Mouse (Mus musculus): ENCODE measurements around the gene Ccdc121.
"Not testable (repeated sequence)": the region's sequence is repeated elsewhere in the genome, so short reads cannot be mapped to it uniquely, and the experiment has no call there.

The Ccdc121 gene

DNA sequence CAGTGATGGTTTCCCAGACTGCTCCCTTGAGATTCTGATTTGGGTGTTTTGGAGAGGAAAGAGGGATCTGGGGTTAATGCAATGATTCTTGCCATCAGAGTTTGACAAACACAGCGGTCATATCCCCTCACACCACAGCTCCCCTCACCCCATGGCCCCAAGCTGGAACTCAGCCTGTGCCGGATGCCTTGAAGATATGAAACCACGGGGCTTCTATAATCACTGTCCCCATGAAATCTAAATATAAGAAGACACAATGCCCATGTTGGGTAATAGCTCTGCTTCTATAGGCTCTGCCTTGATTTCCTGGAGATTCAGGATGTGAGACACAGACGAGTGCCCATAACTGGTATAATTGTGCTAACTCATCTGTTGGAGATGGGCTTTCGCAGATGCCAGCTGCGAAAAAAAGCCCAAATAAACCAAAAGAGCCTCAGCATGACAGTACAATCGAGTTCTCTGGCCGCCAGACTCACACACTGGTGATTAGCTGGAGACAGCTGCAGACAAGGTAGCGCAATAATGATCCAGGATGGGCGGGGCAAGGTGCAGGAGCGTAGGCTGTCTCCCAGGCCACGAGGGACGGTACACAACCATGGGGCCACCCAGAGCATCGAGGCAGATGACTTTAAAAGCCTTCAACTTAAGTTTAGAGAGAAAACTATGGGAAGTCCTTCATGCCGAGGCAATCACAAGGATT is 1.3 kb upstream of the Ccdc121 start:
- no peak for DNase-seq (ENCODE audit: low read depth, low spot score)

- DNase-seq (ENCODE audit: low read depth, low spot score), result not testable (repeated sequence)
Observed at GRCm38 (mm10) chr1:181510855-181511254, 396 bp downstream of the Ccdc121 start.

GRCm38 (mm10) chr1:181505367-181505766 is 5.9 kb downstream of the Ccdc121 start:
- no peak for DNase-seq (ENCODE audit: low read depth, low spot score)

- DNase-seq (ENCODE audit: low read depth, low spot score), result no peak
Observed at GRCm38 (mm10) chr1:181503471-181503870, 7.8 kb downstream of the Ccdc121 start.

GRCm38 (mm10) chr1:181484696-181485095 is 26.6 kb downstream of the Ccdc121 start:
- no peak for DNase-seq (ENCODE audit: low read depth, low spot score)

GRCm38 (mm10) chr1:181476557-181476956 is 34.7 kb downstream of the Ccdc121 start:
- no peak for DNase-seq (ENCODE audit: low read depth, low spot score)

DNA sequence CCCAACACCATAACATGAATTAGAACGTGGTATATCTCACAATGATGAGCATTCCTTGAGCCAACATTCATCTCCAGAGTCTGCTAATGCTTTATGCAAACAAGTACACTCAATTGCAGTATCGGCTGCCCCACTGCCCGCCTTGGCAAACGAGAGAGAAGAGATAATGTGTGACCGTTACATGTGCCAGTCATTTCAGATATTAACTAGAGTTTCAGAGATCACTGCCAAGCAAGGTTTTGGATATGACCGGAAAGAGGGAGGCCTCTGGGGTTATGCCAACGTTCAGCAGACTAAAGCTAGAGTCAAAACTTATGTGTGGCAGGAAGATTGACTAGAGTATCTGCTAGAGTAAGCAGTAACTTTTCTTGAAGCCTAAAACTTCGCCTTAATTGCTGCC is 35.1 kb downstream of the Ccdc121 start:
- DNase-seq (ENCODE audit: low read depth, low spot score), result no peak

DNA sequence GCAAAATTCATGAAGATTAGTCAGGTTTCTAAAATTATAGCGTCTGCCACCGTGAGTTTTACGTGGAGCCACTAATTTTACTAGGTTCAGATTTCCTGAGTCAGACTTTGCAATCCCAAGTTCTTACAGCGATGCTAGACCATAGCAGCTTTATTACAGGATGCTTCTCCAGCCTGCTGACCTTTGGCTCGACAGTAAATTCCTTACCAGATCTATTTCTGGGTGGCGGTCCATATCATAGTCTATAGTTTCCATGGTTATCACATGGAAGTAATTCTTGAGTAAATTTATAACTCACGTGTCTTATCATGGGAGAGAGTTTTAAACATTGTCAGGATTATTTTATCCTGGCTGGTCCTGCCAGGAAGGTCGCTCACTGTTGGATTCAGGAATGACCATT is 41.8 kb downstream of the Ccdc121 start:
- DNase-seq (ENCODE audit: low read depth, low spot score), result no peak

DNA sequence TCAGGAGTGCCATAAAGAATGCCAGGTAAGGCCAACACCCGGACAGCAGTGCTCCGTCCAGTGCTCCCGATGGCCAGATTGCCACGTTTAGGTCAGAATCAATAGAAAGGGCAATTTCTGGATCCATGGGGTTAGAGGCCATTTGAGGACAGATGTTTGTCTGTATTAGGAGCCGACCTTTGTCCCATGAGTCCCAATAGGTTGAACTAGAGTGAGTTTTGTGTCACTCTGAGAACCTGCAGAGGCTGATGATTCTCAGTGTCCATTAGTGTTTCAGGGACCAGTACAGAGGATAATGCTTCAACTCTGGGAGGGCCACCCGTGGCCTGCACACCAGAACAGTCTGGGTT is 44.0 kb downstream of the Ccdc121 start:
- no peak for DNase-seq (ENCODE audit: low read depth, low spot score)

DNA sequence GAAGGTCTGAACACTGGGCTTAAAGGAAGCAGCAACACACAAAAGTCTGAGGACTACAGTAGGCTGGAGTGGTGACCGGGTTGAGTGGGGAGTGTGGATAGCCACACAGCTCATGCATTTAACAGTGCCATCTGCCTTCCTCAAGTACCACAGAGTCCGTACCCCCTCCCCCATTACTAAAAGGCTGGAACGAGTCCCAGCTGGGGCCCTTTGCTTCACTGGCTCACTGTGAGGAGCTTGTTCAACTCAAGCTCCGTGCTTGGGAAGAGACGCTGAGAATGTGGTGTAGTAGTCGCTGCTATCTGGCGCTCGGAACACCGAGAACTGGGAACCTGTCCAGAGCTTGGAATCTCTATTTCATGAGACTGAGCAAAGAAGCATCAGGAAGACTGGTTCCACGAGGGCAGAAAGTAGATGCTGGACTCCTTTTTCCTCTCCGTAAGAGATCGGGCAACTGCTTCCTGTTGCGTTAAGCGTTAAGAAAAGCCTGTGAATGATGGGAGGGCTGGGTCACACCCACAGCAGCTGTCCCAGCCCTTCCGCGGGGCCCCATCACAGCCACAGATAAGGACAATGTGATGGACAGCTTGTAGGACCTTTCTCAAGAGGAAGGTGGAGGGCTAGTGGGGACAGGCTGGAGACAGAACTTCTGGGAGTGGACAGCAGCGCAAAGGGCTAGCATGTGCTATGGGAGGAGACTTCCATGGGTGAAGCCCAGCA is 44.5 kb downstream of the Ccdc121 start:
- DNase-seq (ENCODE audit: low read depth, low spot score), result no peak

DNA sequence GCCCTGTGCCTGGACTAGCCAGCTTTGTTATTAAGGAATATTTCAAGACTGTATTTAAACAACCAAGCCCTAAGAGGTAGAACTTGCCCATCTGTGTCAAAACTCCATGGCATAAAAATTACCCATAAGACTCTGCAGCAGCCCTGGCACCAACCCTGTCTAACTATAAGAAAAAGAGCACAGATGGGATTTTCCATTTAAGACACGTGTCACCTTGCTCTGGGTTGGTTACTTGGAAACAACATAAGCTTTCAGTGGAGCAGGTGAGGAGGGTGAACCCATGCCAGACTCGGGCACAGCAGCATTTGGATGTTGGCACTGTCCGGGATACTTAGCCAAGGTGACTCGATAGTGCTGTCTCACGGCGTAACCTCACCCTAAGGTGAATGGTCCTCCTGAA is 45.2 kb downstream of the Ccdc121 start:
- DNase-seq (ENCODE audit: low read depth, low spot score), result no peak

GRCm38 (mm10) chr1:181465027-181465426 is 46.2 kb downstream of the Ccdc121 start:
- peak; percentile 51 for DNase-seq (ENCODE audit: low read depth, low spot score)

GRCm38 (mm10) chr1:181462906-181463179 is 48.4 kb downstream of the Ccdc121 start:
- no peak for DNase-seq (ENCODE audit: low read depth, low spot score)

DNA sequence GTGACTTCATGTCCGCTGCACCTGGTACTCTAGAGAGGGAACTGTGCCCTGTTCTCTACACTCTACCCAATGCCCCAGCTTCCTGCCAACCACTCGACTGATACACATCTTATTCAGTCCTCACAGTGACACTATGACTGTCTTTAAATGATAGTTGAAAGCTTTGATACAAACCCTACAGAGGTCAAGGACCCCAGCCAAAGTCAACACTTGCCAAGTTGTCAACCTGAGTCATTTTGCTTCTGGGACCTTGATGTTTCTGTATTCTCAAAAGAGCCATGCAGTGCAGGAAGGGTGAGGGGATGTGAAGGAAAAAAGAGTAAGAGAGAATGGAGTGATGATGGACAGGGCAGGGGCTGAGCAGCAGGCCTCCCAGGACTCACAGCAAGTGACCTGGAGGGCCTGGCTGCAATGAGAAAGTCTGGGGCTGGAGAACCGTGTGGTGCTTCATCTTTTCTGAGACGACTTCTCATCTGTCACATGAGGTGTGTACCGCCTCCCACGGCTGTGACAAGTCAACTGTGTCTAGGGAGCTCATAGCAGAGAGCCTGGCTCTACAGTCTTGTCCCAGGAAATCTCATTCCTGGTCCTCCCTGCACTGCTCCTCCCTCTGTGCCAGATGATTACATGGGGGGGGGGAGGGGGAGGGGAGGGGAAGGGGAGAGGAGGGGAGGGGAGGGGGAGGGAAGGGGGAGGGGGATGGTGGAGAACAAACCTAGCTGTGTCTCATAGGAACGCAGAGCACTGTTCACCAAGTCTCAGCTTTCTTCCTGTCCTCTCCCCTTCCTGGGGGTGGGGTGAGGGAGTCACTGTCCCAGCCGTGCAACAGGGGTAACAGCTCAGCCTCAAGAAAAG is 49.0 kb downstream of the Ccdc121 start:
- DNase-seq (ENCODE audit: low read depth, low spot score), result no peak

DNA sequence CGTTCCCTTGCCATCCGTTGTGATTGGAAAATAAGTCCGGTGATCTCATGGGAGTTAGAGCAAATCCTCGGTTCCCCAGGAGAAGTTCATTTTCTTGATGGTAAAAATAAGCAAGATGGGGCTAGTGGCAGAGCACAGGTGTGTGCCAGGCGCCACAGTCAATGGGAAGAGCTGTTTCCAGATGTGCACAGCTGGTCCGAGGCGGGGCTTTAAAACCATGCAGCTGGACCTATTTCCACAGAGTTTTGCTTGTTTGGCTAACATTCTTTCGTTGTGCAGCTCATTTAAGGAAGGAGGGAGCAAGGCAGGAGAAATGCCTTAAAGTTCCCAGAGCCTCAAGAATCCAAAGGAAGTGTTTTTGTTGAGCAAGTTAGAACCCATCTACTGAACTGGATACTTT is 49.8 kb downstream of the Ccdc121 start:
- no peak for DNase-seq (ENCODE audit: low read depth, low spot score)

DNA sequence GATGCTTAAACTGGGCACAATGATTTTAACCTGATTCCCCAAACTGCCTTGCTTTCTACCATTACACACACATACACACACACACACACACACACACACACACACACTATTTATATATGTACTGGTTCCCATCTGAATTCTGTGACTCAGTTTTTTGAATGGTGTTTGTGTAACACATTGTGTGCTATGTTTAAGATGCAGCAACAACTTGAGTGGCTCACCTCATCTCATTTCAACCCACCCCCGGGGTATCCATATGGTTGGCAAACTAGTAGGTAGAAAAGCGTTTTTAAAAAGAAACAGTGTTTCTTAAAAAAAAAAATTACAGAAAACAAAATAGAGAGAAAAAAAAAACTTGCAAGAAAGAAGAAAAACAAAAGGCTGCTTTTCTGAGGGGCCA is 51.0 kb downstream of the Ccdc121 start:
- no peak for DNase-seq (ENCODE audit: low read depth, low spot score)
